Mouse (Mus musculus): ENCODE results near the gene Pde4d.

Gene Pde4d

DNA sequence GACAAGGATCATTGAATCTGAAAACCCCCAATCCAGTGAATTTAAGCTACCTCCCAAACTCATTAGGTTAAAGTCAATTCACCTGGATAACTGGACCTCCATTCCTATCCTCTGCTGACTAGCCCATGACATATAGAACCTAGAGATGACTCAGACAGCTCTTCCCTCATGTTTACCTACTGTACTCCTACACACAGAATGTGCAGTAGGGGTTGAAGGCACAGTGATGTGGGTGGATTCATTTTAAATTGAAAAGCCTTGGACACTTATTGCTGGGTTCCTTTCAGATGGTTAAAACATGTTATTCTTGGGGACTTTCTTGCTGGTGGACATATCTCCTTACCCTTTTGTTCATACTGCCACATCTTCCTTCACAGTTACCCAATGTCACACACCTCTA is 1296.7 kb downstream of the Pde4d start:
- DNase-seq (ENCODE audit: low read depth, low spot score), result no peak

DNA sequence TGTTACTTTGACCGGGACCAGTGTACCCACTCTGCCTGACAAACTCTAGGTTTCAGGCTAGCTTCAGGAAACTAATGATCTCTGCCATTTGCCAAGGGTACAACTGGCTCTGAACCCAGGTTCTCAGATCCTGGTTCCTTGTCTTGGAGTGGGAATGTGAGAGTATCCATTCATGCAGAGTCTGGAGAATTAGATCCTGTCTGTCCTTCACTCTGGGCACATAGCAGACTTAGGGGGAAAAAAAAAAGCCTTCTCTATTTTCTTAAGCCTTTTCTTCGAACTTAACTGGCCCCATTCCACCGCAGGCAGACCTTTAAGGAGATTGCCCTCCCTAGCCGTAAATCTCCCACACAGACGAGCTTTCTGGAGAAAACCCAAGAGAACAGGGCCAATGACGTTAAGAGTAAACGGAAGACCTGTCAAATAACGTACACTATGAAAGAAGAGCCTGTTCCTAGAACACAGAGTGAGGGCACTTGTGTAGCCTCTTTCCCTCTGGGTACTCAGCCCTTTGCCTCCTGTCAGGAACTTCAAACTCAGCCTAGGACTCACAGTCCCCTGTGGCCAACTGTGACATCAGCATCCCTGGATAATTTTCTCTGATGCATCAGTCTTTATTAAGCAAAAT is 1302.6 kb downstream of the Pde4d start:
- DNase-seq (ENCODE audit: low read depth, low spot score), result no peak

DNA sequence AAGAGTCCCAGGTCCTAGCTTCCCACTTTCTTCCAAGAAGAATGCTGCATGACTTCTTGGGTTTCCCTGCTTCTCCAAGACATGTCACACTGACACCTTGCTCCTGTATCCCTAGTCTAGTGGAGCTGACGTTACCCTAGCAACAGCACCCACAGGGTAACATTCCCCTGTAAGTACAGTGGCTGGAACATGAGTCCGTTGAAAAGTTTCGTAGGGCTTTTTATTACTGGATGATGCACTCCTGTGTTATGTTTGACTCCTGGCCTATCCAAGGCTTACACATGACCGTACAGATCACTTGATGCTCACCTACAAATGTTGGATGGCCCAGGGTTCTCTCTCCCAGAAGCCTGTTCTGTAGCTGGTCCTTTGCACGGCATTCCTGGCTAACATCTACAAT is 1307.1 kb downstream of the Pde4d start:
- no peak for DNase-seq (ENCODE audit: low read depth, low spot score)

DNA sequence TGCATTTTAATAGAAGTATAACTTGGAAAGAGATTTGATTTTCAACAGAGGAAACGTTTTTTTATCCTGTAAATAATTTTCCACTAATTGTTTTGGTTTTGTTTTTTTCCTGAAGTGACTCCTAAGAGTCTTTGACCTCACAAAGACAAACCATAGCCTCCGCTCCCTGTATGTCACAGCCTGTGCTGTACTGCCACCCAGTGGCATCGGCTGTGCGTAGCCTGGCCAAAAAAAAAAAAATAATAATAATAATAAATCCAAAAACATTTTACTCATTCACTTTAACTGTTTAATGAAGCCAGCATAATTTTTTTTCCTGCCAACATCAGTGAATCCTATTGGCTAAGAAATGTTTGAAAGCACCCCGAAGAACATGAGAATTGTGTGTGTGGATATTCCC is 1309.5 kb downstream of the Pde4d start:
- DNase-seq (ENCODE audit: low read depth, low spot score), result peak; percentile 18

DNA sequence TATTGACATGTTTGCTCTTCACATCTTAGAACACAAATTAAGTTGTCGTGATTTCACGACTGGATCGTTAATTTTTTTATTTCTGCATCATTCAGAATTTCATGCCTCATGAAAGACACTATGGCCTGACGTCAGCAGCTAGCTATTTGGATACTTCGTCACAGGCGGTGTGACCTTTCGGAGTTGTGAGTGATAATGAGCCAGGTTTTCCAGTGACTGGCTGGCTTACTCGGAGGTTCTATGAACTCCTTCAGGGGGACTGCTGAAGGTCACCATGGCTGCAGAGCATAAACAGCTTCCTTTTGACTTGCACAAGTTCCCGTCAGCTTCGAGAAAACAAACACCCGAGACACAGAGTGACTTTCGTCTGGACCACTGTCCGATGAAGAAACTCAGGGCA is 1311.3 kb downstream of the Pde4d start:
- DNase-seq (ENCODE audit: low read depth, low spot score), result no peak

DNA sequence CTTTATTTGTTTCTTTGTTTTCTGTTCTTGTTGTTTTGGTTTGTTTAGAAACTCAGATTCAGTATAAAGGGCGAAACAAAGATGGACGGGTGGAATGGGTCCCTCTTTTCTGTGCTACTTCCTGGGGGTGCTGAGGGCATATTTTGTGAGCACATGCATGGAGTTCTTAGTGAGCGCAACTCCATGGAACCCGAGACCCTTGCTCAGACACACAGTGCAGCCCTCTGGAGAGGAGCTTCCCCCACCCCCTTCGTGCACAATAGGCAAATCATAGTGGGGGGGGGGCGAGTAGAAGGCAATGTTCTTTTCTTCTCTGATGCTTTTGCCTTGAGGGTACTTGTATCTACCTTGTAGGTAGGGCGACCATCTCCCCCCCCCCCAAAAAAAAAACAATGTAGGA is 1325.0 kb downstream of the Pde4d start:
- DNase-seq (ENCODE audit: low read depth, low spot score), result no peak

DNA sequence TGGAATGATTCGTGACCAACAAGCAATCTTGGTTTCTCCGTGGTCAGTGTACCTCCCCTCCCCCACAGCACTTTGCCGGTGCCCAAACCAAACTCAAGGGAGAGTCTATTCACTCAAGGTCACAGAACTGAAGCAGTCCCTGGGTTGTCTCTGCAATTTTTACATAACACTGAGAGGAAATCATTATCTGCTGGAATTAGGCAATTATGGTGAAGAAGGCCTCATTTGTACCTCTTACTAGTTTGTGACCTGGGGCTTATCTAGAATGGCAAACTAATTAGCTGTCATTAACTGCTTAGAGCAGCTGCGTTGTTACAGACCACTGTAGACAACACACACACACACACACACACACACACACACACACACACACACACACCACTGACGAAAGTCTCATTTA is 1325.4 kb downstream of the Pde4d start:
- no peak for DNase-seq (ENCODE audit: low read depth, low spot score)

DNA sequence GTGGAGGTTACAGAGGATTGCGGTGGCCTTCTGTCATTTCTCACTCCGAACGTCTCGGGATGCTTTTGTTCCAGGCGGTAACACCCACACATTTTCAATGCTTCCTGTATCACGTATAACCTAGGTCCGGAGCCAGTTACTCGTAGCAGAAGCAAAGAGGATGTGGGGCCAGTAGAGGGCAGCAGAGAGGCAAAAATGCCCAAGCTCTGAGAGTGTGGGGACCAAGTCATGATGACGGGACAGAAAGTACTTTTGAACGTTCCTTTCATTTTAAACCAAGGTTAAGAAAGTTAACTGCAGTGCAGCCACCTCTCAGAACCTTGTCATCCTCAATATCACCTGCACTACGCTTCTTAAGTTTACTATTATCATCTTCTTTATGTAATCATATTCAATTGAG is 1326.4 kb downstream of the Pde4d start:
- peak; percentile 97 for DNase-seq (ENCODE audit: low read depth, low spot score)

DNA sequence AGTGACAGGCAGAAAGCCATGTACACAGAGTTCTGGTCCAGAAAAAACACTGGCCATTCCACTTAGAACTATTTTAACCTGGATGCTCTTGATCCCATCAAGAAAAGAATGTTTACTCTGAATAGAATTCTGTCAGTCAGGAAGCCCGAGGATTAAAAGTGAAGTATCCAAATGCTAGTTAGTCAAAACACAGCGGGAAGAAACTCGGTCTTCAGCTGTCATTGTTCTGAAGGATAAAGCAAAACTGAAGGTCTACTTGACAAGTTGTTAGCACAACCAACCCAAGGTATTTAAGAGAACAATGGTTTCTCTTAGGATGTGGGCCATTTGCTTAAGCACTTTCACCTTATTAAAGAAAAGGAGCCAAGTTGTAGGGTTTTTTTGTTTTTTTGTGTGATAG is 1327.2 kb downstream of the Pde4d start:
- DNase-seq (ENCODE audit: low read depth, low spot score), result no peak

DNA sequence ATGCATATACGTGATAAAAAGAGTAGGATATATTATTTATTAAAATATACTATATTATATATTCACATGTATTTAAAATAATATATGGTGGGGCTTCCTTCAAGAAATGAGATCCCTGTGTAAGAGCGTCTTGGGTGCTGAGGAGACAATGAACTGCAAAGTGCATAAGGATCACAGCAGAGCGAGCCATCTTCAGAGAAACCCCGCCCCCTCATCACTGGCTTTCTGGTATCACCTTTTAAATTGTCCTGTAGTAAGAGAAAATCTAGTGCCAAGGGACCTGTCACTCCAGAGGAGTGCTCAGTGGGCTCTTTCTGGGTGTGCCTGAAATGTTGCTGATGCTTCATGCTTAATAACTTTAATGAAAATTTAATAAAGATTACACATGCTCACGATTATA is 1327.7 kb downstream of the Pde4d start:
- no peak for DNase-seq (ENCODE audit: low read depth, low spot score)

DNA sequence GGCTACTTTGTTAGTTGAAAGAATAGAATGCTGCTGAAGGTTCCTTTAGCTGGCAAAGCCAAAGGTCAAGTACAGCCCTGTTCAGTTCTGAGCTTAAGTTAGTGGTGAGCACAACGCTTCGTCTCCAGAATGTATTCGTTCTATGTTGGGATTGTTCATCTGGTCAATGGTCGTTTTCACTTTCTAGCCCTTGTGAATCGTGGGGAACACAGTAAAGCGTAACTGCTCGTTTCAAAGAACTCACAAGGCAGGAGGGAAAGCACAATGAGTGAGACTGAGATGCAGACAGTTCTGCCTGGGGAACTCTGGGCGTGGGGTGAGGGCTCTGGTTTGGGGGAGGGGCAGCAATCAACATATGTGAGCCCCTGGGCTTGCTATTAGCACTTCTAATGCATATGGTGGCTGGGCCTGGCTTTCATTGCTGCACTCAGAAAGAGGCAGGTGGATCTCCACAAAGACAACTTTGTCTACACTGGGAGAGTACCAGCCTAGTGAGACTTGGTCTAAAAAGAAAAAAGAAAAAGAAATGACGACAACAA is 1328.6 kb downstream of the Pde4d start:
- DNase-seq (ENCODE audit: low read depth, low spot score), result peak; percentile 22

DNA sequence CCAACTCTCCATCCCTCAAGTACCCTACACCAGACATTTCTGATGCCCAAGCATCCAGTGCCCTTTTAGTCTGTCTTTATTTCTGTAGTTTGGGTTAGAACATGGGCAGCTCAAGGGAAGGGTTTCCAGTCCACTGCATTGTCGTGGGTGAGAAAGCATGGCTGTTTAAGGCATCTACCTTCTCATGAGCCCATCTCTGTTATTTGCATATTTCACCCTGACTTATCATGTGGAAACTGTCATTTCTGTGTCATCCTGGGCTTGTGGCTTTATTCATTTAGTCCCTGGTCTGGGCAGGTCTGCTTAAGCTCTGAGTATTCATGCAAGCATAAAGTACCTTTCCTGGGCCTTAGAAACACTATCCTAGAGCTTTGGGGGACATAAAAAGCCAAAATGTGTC is 1331.7 kb downstream of the Pde4d start:
- no peak for DNase-seq (ENCODE audit: low read depth, low spot score)

DNA sequence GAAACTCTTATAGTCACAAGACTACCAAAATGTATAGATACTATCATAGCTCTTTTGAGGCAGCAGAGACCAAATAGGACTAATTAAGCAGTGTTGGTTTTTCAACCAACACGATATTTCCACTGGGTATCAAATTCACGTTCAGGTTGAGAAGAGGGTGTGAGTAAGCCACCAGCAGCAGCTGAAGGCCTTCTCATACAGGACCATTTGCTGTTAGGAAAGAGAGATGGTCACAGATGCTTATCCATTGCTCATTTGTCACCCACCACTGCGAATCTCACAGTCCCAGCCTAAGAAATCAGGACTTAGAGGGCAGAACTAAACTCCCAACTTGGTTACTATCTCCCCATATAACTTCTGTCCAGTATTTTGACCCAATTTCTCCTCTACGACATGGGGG is 1338.9 kb downstream of the Pde4d start:
- DNase-seq (ENCODE audit: low read depth, low spot score), result no peak

DNA sequence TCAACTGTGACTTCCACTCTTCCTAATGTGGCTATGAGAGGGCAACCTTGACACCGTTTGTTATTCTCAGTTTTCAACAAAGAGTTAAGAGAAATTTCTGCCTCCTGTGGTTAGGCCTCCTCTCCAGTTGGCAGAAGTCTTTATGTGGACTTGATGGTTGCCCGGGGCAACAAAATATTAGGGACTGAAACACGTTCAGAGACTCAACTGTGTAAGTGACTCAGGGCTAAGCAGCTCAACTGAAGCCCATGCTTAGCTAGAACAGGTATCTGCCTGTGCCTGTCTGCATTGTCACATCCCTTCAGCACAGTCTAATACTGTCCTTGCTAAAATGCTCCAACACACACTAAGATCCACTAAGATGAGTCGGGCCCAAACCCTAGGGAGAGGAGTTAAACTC is 1339.4 kb downstream of the Pde4d start:
- DNase-seq (ENCODE audit: low read depth, low spot score), result no peak

DNA sequence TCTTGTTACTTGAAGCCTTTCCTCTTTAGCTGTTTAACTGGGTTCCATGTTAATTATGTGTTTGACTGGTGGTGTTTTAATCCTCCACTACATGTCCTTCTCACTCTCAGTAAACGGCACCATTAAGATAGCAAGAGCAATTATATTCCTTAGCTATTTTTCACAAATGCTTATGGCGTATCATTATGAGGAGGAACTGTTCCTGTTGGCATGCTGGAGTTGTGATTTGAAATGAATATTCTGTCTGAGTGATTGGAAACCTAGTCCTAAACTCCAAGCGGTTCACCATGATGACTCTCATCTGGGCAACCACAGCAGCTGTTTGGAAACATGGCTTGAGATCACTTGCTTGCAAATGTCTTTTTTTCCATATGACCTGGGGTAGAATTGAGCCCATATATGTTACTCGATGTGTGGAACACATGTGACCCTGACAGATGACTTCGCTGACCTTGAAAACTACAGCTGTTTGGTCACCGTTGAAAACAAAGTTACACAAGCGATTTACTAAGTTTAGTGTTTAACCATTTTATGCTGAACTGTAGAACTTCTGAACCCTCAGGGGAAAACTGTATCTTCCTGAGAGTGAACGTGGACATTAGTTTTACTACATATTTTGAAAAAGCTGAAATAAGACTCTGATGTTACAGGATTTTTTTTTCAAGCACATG is 1340.4 kb downstream of the Pde4d start:
- no peak for DNase-seq (ENCODE audit: low read depth, low spot score)

DNA sequence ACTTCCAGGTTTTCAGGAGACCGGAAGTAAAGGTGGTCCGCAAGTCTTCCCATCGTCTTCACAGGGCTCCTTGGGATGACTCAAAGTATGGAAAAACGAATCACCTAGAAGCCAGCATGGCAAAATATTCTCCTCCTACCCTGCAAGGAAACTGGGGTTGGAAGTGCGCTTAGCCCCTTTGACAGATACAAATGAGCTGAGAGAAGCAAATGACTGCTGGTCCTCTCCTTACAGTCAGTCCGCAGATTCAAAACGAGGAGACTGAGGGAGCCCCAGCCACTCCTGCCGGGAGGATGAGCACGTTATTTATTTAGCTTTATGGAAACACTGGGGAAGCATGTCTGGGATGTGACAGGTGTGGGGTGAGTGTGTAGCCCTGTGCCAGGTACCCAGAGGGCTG is 1344.2 kb downstream of the Pde4d start:
- DNase-seq (ENCODE audit: low read depth, low spot score), result no peak

DNA sequence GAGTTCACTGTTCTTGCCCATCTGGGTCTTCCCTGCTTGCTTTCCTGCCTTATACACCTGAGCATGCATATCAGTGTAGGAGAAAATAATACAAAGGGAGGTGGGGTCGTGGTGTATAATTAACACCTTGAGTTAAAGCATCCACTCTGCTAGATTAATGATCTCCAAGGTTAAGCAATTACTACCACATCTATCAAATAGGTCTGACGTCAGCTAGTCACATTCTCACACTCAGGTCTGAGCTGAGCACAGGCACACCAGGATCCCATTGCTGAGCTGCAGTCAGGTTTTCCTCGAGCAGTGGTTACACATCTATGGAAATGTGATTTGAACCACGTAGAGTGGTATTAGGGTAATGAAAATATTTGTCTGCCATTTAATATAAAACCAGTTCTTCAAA is 1348.9 kb downstream of the Pde4d start:
- DNase-seq (ENCODE audit: low read depth, low spot score), result no peak

DNA sequence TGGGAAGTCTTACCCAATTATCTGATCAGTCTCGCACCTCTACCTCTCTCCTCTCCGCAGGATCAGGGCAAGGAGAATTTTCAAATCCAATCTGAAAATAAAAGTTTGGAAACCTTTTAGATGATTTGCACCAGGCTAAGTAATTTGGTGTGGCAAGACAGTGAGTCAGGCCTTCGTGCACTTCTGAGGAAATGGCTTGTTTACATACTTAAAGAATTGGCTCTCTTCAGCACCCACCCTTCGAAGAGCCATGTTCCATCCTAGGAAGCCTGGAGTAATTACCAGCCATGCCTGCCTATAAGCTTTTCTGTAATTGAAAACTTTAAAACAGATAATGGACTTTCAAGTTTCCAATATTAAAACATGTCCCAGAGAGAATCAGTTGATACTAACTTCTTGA is 1352.5 kb downstream of the Pde4d start:
- DNase-seq (ENCODE audit: low read depth, low spot score), result no peak

DNA sequence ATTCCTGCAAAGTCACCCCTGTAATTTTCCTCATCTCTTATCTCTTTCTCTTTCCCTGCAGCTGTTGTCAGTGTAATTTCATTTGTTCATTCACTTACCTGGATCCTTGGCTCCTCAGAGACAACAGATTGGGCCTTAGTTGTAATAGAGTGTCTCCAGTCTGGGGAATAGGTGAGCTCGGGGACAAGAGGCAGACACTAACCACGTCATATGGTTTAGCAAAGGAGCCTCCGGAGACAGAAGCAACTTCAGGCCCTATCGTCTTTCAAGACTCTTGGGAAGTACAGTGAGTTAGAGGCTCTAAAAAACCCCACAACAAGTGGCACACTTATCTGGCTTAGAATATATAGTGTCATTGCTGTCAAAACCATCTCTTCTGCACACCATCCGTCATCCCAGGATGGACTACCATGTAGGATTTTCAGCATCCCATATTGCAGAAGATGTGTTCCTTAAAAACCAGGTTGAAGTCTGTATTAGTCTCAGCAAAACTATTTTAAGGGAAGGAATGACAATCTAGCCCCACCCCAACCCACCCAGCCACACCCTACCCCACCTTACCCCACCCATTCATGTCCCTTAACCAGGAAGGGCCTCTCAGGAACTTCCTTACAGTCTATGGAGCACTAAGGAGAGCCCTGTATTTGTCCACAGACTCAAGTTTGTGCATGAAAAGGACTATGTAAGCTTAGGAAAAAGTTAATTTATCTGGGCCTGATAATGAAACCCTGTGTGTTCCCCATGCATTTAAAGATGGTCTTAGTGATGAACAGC is 1356.6 kb downstream of the Pde4d start:
- no peak for DNase-seq (ENCODE audit: low read depth, low spot score)

DNA sequence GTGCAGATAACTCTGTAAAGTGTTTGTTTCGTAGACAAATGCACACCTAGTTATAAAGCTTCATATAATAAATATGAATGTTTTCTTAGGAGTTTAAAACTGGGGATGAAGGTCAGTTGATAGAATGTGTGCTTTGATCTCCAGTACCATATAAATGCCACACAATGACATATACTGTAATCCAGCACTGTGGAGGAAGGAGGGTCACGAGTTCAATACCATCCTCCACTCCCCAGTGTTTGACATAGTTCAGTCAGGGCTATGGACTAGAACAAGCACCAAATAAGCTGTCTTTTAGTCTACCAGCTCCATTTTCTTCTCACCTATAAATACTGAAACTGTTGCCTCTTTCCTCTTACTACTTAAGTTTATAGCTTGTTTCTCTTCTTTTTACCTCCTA is 1357.3 kb downstream of the Pde4d start:
- no peak for DNase-seq (ENCODE audit: low read depth, low spot score)

DNA sequence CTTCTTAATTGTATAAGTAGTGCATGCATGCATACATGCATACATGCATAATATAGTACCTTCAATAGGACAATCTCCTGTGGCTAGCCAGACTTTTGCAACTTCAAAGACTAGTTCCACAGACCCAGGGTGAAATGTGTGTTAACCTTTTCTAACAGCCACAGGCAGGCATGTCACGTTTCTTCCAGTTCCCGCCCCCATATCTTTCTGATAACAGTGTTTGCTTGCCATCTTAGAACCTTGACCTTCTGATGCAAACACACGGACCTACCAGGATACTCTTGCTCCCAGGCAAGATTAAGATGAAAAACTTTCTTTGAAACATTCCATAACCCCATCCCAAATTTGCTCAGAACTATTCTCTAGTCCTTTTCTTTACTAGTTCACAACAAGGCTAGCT is 1357.7 kb downstream of the Pde4d start:
- no peak for DNase-seq (ENCODE audit: low read depth, low spot score)

DNA sequence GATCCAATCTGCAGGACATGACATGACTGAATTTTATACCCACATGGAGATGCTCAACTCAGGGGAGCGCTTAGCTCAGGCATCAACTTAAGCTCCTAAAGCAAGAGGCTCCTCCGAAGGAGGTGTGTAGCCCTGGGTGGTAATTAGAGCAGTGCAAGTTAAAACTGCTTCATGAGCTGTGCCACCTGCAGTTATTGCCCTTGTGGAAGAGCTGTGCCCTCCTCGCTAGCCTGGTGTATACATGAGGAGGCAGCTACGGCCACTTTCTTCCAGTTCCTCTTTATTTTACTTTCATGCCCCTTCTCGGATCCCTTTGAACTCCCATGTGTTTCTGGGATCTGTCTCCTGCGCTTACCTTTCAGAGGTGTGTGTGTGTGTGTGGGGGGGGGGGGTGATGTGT is 1358.3 kb downstream of the Pde4d start:
- DNase-seq (ENCODE audit: low read depth, low spot score), result no peak

DNA sequence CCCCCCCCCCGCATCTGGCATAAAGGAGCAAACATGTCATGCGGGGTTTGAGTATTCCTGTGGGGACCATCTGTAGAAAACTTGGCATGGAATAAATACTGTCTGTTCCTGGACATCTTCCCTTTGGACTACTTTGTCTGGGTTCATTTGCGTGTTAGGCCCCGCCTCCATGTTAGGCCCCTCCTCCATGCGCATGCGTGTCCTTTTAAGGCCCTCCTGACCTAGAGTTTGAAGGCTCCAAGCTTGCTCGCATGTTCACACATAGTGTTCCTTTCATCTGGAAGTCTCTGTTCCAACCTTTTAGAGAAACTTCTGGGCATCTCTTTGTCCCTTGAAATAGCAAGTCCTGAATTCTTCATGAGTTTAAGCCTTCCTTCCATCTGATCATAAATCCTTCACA is 1359.2 kb downstream of the Pde4d start:
- peak; percentile 21 for DNase-seq (ENCODE audit: low read depth, low spot score)
